Mouse (Mus musculus): Measurements from ENCODE around the gene Zfp740. TPM values are rescaled to one million over a fixed set of nuclear protein-coding genes. Genes with fewer than 3 reads are reported as not detected.
A peak's percentile ranks its signal among the peaks of the same experiment; 100 is the strongest.

Zfp740 gene
- polyA plus RNA-seq, 1 experiment = 79.3 TPM

DNA sequence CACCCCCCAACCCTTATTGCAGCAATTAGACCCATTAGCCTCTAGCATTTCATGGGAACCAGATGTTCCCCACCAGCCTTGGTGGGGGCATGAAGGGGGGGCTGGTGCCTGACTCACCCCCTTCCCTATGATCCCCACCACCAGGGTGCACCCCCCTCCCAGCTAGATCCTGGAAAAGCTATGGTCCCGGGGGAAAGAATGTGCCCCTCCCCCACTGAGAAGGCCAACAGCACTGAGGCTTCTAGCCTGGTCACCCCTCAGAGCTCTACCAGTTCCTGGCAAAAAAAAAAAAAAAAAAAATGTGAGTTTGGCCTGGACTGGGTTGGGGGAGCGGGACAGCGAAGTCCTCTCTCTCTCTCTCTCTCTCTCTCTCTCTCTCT is 45.8 kb downstream of the Zfp740 start:
- WGBS = 65% methylated on average over 3 of the region's 3 CpGs
- TF ChIP-seq POLR2A (IDR thresholded peaks at IDR 0.05; ENCODE audit: borderline replicate concordance, insufficient read depth, low read length) (no peak), CTCF (IDR thresholded peaks at IDR 0.05; ENCODE audit: borderline replicate concordance, insufficient read depth, low read depth, low read length) (no peak)
- no peaks in the 10 kb centered on the region for H3K27me3 ChIP-seq (ENCODE audit: control insufficient read depth, insufficient read depth, low read length)
- no peak for DNase-seq
- H3K27ac ChIP-seq (ENCODE audit: insufficient read depth, low read length) = no peak overlapping the region
- no peaks in the 10 kb centered on the region; the same call in none of the 2 replicates for H3K4me1 ChIP-seq (ENCODE audit: control insufficient read depth, insufficient read depth, low read length)
- H3K4me3 ChIP-seq (replicated peaks; ENCODE audit: insufficient read depth, low read depth, low read length) = no peak overlapping the region

DNA sequence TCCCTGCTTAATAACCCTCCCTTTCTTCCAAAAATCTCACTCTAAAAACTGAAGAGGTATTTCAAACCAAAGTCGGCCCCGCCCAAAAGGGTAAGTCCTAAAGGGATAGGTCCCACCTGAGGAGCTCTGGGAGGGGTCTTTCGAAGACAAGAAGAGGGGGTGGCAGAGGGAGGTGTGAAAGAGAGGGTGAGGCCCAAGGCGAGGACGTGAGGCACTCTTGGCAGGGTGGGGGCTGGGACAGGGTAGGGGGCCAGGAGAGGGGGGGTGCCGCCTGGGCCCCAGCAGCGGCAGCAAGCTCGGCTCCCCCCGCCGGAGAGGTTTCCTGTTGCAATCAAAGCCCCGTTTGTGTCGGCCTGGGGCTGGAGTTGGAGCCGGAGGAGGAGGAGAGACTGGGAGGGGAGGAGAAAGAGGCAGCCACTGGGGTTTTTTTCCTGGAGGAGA is 46.2 kb downstream of the Zfp740 start:
- no peak for DNase-seq
- Histone ChIP-seq H3K4me3 (replicated peaks; ENCODE audit: insufficient read depth, low read depth, low read length) (no peak overlapping the region), H3K27me3 (ENCODE audit: control insufficient read depth, insufficient read depth, low read length) (no peaks in the 10 kb centered on the region), H3K27ac (ENCODE audit: insufficient read depth, low read length) (no peak overlapping the region), H3K4me1 (ENCODE audit: control insufficient read depth, insufficient read depth, low read length) (no peaks in the 10 kb centered on the region; the same call in 1 of the 2 replicates)
- WGBS = 25% methylated on average over 13 of the region's 13 CpGs
- no peak for TF ChIP-seq POLR2A (IDR thresholded peaks at IDR 0.05; ENCODE audit: borderline replicate concordance, insufficient read depth, low read length)
- TF ChIP-seq CTCF (IDR thresholded peaks at IDR 0.05; ENCODE audit: borderline replicate concordance, insufficient read depth, low read depth, low read length) = no peak

DNA sequence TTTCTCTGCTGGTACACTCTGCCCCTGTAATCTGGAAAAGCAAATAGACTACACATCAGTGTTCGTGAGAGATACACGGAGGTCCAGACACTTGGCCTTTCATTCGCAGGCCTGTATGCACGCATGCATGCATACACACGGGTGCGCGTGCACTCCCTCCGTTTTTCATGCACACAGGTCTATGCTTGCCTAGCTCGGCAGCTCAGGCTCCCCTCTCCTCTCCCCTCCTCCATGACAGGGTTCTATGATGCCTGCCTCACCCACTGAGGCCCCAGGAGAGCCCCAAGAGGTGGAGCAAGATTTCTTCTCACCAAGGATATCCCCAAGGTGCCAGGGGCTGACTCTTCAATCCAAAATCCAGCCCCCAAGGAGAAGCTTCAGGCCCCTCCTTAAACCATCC is 46.9 kb downstream of the Zfp740 start:
- no peak for DNase-seq
- no peaks in the 10 kb centered on the region; the same call in 1 of the 2 replicates for H3K4me1 ChIP-seq (ENCODE audit: control insufficient read depth, insufficient read depth, low read length)
- no peak overlapping the region for H3K27ac ChIP-seq (ENCODE audit: insufficient read depth, low read length)
- no peak overlapping the region for H3K4me3 ChIP-seq (replicated peaks; ENCODE audit: insufficient read depth, low read depth, low read length)
- 67% methylated on average over 9 of the region's 9 CpGs for WGBS
- no peaks in the 10 kb centered on the region for H3K27me3 ChIP-seq (ENCODE audit: control insufficient read depth, insufficient read depth, low read length)
- TF ChIP-seq POLR2A (IDR thresholded peaks at IDR 0.05; ENCODE audit: borderline replicate concordance, insufficient read depth, low read length) (no peak), CTCF (IDR thresholded peaks at IDR 0.05; ENCODE audit: borderline replicate concordance, insufficient read depth, low read depth, low read length) (no peak)

DNA sequence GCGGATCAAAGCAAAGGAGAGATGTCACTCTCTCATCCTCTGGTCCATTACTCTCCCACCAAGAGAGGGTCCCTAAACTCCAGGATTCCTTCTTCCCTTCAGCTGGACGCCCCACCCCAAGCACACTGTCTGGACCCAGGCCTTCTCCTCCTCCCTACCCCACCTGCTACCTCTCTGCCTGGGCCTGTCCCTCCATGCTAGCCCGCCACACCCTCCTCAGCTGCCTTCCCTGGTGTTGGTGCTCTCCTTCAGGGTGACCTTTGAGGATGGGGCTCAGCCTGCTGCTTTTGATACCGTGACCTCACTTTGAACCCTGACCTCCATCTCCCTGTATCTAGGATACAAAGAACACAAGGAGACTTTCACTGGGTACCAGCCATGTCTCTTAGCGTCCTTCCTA is 47.5 kb downstream of the Zfp740 start:
- Histone ChIP-seq H3K4me3 (replicated peaks; ENCODE audit: insufficient read depth, low read depth, low read length) (no peak overlapping the region), H3K27me3 (ENCODE audit: control insufficient read depth, insufficient read depth, low read length) (no peaks in the 10 kb centered on the region), H3K4me1 (ENCODE audit: control insufficient read depth, insufficient read depth, low read length) (no peaks in the 10 kb centered on the region), H3K27ac (ENCODE audit: insufficient read depth, low read length) (no peak overlapping the region)
- TF ChIP-seq POLR2A (IDR thresholded peaks at IDR 0.05; ENCODE audit: borderline replicate concordance, insufficient read depth, low read length) (no peak), CTCF (IDR thresholded peaks at IDR 0.05; ENCODE audit: borderline replicate concordance, insufficient read depth, low read depth, low read length) (no peak)
- 63% methylated on average over 5 of the region's 5 CpGs for WGBS
- no peak for DNase-seq

DNA sequence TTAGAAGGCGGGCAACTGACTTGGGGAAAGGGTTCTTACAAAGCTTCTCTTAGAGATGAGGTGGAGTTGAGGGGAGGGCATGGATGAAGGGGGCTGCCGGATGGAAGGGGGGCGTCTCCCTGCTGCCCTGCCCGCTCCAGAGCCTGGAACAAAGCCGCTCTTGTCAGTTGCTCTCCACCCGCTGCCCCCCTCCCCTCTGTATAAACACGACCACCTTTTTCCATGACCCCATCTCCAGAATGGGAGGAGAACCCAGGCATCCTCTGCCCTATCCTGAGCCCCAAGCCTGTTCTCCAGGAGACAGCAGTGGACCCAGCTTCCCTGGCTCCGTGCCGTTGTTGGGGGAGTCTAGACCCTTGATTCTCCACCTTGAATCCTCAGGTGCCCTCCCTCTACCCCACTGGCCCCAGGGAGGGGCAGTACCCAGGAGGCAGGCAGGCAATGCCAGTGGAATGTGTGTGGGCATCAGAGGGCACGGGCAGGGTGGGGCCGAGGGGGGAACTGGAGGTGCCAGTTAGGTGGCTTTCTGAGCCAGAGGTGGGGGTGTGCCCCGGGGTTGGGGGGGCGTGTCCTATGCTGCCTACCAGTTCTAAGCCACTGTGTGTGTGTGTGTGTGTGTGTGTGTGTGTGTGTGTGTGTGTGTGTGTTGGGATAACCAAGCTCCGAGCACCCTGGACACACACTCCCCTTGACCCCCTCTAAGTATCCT is 52.7 kb downstream of the Zfp740 start:
- WGBS = 64% methylated on average over 14 of the region's 14 CpGs
- no peak for DNase-seq
- TF ChIP-seq CTCF (IDR thresholded peaks at IDR 0.05; ENCODE audit: borderline replicate concordance, insufficient read depth, low read depth, low read length) (no peak), POLR2A (IDR thresholded peaks at IDR 0.05; ENCODE audit: borderline replicate concordance, insufficient read depth, low read length) (no peak)
- Histone ChIP-seq H3K4me1 (ENCODE audit: control insufficient read depth, insufficient read depth, low read length) (no peaks in the 10 kb centered on the region), H3K27ac (ENCODE audit: insufficient read depth, low read length) (no peak overlapping the region), H3K4me3 (replicated peaks; ENCODE audit: insufficient read depth, low read depth, low read length) (no peak overlapping the region), H3K27me3 (ENCODE audit: control insufficient read depth, insufficient read depth, low read length) (no peaks in the 10 kb centered on the region)

DNA sequence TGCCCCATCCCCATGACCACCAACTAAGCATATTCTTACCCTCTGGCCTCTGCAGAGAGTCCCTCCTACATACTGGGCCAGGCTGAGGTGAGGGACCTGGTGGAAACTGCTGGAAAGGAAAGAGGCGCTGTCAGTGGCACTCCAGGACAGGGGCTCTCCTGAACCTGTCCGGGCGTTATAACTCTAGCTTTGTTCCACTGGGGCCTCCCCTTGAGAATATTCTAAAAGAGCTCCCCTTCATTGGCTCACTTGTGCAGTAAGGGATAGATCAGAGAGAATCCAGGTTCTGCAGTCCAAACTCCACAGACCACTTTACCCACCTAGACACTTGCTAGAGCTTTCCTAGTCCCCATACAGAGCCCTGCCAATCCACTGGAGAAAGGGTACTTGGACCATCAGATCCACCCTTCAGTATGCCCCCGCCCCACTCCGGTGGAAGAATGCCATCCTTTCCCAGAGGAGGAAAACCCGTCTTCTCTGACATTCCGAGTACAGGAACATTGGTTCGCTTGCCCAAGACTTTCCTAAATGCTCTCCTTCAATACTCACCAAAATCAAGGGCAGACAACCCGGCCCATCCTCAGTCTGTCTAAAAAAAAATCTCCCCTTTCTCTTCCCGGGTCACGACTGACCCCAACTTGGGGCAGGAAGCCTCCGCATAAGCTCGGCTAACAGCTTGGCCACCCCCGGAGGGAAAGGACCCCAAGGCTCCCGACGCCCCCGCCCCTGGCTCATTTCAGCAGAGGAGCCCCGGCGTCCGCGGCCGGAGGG is 53.6 kb downstream of the Zfp740 start:
- Histone ChIP-seq H3K27me3 (ENCODE audit: control insufficient read depth, insufficient read depth, low read length) (no peaks in the 10 kb centered on the region), H3K4me1 (ENCODE audit: control insufficient read depth, insufficient read depth, low read length) (no peaks in the 10 kb centered on the region), H3K27ac (ENCODE audit: insufficient read depth, low read length) (peak overlapping the region; percentile 22; the same call in 1 of the 2 replicates), H3K4me3 (replicated peaks; ENCODE audit: insufficient read depth, low read depth, low read length) (peak overlapping the region; percentile 70)
- 12% methylated on average over 22 of the region's 22 CpGs for WGBS
- DNase-seq = no peak
- no peak for TF ChIP-seq CTCF (IDR thresholded peaks at IDR 0.05; ENCODE audit: borderline replicate concordance, insufficient read depth, low read depth, low read length)
- TF ChIP-seq POLR2A (IDR thresholded peaks at IDR 0.05; ENCODE audit: borderline replicate concordance, insufficient read depth, low read length) = no peak

DNA sequence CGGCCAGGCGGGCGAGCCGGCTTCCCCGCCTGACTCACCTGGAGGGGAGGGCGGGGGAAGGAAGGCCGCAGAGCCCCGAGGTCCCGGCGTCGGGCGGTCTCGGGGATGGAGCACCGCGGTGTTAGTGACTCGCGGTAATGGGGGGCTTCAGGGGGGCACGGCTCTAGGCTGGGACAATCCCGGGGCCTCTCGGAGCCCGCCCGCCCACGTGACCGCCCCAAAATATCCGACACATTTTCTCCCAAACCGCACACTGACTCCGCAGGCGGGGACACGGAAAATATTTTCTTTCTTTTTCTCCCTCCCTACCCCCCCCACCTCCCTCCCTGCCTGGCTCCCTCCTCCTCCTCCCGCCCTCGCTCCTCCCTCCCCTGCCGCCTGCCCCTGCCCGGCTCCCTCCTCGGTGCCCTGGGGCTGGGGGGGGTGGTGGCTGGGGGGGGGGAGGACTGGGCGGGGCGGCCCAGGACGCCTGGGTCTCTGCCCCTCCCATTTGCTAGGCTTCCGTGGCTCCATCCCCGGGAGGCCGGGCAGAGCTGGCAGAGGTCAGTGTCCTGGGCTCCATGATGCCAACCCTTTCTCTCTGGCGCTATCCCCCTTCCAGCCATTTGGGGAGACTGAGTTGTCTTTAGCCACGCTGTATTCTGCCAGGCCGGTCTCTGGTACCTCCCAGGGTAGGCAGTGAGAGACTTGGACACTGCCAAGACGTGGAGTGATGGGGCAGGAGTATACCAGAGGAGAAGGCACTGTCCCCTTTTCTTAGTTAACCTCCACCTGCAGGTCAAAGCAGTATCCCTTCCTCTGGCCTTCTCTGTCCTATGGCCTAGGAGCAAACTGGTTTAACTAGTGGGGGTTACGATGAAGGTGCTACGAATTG is 54.4 kb downstream of the Zfp740 start, which contains the start of gene Rarg:
Rarg (minus strand) TSS at position 316 of the 874 bp plus-strand sequence.
- WGBS = 1% methylated on average over 39 of the region's 46 CpGs

More for the DNA sequence above, 54.4 kb downstream of the Zfp740 start, which contains the start of gene Rarg:
- DNase-seq = peak; percentile 67 to 76
- TF ChIP-seq POLR2A (IDR thresholded peaks at IDR 0.05; ENCODE audit: borderline replicate concordance, insufficient read depth, low read length) (0 out of 2 replicates have a peak, but pooled peaks have one; percentile 32), CTCF (IDR thresholded peaks at IDR 0.05; ENCODE audit: borderline replicate concordance, insufficient read depth, low read depth, low read length) (no peak)
- Histone ChIP-seq H3K4me1 (ENCODE audit: control insufficient read depth, insufficient read depth, low read length) (no peaks in the 10 kb centered on the region), H3K4me3 (replicated peaks; ENCODE audit: insufficient read depth, low read depth, low read length) (peak within 1 kb of the TSS; percentile 70), H3K27me3 (ENCODE audit: control insufficient read depth, insufficient read depth, low read length) (no peaks in the 10 kb centered on the region), H3K27ac (ENCODE audit: insufficient read depth, low read length) (peak within 1 kb of the TSS; percentile 75)

All from cerebellum, adult 2 months (tissue).